Mouse (Mus musculus) gastrocnemius, adult 2 months (tissue): ENCODE measurements around the gene Vwa8. TPM values are rescaled to one million over a fixed set of nuclear protein-coding genes. Genes with fewer than 3 reads are reported as not detected.
"Not testable (repeated sequence)": the region's sequence is repeated elsewhere in the genome, so short reads cannot be mapped to it uniquely, and the experiment has no call there.

Source experiments
- DNase-seq: peaks from one replicate; pipeline ENCODE4 v3.0.0; 2022
- H3K27ac ChIP-seq: fragments of 200-600 bp; 2 replicates; pipeline ENCODE4 v1.8.1; 2022; ENCODE audit warnings: mild to moderate bottlenecking
- H3K4me3 ChIP-seq: fragments of 200-600 bp; 2 replicates; pipeline ENCODE4 v1.8.1; 2022; ENCODE audit warnings: mild to moderate bottlenecking, moderate library complexity
- CTCF ChIP-seq: fragments of 200-600 bp; IDR thresholded peaks from 2 replicates; pipeline ENCODE4 v1.8.1; 2022; ENCODE audit warnings: antibody characterized with exemption, mild to moderate bottlenecking, moderate library complexity
- intact Hi-C: fragments of 180-260 bp; cut with DNase I; formaldehyde crosslinking; loops from one replicate; pipeline ENCODE4 v1.15.1; 2025
- total RNA-seq, 2 experiments: library from RNA; stranded (reverse); gene quantifications; 2 replicates each; pipeline ENCODE4 v1.2.3; 2021

The Vwa8 gene
- total RNA-seq, 2 experiments from 2014 or later, result 64.5 to 83.1 TPM

DNA sequence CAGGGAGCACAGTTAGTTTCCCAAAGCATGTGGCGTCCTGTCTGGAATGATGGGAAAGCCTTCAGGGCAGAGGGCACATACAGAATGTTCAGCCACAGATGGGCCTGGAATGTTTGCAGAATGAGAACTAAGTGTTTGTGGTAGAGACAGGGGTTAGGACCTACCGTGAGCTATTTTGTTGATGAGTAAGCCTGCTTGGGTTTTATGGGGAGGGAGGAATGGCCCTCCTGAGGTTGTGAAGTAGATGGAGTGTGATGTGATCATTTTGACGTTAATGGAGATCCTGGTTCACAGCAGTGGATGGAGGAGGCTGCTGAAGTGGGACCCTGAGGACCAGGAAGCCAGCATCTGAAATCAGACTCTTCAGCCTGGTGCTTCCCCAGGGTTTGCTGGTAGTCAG, 86.9 kb downstream of the Vwa8 start:
- Histone ChIP-seq H3K4me3 (no peak overlapping the region), H3K27ac (no peak overlapping the region)
- intact Hi-C loops, result no loop called here
- DNase-seq, result no peak
- TF ChIP-seq CTCF, result no peak

DNA sequence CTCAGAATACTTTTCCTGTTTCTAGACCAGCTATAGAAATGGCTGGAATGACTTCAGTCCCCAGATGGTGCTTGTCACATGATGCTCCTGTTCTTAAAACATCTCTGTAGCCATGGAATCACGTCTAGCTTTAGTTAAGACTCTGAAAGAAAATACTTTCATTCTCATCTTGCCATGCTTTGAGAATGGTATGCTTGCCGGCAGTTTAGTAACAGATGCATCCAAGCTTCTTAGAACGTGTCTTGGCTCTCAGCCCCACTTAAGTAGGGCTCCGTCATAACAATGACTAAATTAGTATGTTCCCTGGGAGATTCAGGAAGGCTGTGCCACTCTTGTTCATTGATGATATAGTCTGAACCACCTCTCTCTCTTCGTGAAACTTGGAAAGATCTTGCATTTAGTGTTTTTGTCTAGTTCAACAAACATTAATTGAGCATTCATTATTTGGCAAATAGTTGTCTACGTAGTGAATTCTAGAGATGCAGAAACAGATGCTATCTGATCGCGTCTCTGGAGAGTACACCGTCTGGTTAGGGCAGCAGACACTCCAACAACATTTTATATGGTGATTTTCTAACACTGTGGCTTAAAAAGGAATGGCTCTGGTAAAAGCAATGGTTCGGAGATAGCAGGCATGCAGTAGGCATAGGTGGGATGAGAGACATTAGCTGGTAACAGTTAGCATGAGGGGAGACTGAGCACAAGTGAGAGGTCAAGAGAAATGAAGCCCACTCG, 93.1 kb downstream of the Vwa8 start:
- no peak for TF ChIP-seq CTCF
- intact Hi-C loops, result no loop called here
- Histone ChIP-seq H3K27ac (no peak overlapping the region), H3K4me3 (no peak overlapping the region)
- no peak for DNase-seq

DNA sequence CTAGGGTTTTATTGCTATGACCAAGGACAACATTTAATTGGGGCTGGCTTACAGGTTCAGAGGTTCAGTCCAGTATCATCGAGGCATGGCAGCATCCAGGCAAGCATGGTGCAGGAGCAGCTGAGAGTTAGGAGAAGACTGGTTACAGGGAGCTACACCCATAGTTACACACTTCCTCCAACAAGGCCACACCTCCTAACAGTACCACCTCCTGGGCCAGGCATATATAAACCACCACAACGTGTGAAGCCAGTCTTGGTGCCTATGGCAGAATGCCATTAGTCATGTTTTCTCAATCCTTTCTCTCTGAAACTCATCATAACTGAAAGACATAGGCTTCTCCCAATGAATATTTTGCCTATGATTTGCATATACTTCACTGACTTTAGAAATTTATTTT, 106.9 kb downstream of the Vwa8 start:
- intact Hi-C loops, result no loop called here
- no peak for DNase-seq
- no peak overlapping the region for H3K27ac ChIP-seq
- TF ChIP-seq CTCF, result no peak
- no peak overlapping the region for H3K4me3 ChIP-seq

DNA sequence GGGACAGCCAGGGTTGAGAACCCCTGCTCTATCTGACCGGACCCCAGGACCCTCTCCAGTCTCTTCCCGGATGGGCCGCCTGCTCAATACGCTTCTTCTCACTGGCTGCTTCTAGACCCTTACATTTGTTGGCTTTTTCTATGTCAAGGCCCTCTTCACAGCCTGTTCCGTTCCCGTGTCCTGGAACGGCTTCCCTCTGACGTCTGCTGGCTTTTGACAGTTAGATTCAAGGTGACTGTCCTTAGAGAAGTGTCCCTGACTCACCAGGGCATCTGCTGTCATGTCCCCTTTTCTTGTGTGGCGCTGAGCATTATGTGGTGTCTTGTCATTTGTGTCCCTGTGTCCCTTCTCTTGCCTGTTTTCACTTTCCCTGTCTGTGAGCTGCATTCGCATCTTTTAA, 121.8 kb downstream of the Vwa8 start:
- no peak for TF ChIP-seq CTCF
- no peak for DNase-seq
- Histone ChIP-seq H3K27ac (no peak overlapping the region), H3K4me3 (no peak overlapping the region)
- intact Hi-C loops, result no loop called here

DNA sequence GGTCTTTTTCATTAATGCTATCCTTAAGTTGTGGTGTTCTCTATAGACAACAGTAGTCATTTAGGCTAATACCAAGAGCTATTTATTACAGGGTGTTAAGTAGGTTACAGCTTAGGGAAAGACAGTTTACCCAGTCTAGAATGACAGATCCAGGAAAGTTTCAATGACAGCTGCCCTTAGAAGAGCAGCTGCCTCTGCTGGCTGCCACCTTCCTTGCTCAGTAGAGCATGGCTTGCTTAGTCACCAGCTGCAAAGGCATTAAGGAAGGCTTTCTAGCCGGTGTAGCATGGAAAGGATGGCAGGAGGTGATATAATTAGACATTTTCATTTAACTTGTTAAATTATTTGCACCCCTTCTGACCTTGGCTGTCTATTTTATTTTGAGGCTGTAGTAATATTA, 123.6 kb downstream of the Vwa8 start:
- H3K27ac ChIP-seq, result peak overlapping the region; percentile 61
- intact Hi-C loops, result no loop called here
- no peak for TF ChIP-seq CTCF
- peak; percentile 53 for DNase-seq
- no peak overlapping the region for H3K4me3 ChIP-seq

DNA sequence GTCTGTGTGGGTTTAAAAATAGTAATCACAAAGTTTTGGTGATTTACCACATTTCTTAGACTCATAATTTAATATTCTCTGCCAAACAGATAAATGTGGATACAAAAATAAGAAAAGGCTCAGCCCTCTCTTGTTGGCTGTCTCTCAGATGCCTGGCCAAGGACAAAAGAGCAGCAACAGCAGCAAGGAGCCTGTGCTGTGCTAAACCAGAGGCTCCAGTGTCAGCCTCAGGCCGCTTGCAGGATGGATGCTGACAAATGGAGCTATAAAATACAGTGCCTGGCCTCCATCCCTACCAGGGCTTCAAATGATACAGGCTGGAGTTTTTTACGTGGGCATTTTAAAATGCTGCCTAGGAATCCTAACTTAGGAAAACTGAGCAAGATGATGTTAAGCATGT, 134.3 kb downstream of the Vwa8 start:
- Histone ChIP-seq H3K27ac (no peak overlapping the region), H3K4me3 (no peak overlapping the region)
- intact Hi-C loops, result no loop called here
- TF ChIP-seq CTCF, result no peak
- DNase-seq, result no peak

DNA sequence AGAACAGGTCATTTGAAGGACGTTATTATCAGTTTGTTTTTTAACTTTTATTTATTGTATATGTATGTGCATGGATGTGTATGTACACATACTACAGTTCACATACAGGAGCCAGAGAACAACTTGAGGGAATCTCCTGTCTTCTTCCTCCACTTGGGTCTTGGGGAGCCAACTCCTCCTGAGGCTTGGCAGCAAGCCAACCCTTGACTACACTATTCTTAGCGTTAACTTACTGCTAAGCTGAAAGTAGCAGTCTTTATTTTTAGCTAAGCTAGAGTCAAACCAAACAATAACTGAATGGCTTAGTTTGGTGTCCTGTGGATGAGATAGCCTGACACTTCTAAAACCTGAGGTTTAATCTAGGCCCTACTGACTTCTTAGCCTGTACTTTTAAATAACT, 135.4 kb downstream of the Vwa8 start:
- Histone ChIP-seq H3K27ac (0 out of 2 replicates have a peak overlapping the region, but pooled peaks have one; percentile 0), H3K4me3 (no peak overlapping the region)
- no peak for TF ChIP-seq CTCF
- DNase-seq, result peak; percentile 45
- intact Hi-C loops, result no loop called here

DNA sequence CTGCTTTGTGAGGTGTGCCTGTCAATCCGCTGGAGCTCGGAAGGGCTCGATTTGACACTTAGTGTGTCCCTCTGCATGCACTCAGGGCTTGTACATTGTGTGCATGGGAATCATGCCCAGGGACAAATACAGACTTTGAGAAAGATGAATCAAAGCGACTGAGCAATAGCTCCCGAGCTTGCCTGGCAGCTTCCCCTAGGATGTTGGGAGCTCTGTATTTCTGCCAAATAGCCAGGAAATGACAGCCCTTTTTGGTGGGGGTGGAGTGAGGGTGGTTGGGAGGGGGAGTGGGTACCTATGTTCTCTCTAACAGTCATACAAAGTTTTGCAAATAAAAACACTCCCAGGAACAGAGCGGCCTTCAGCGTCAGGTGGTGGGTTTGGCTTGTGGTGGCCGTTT, 138.7 kb downstream of the Vwa8 start:
- TF ChIP-seq CTCF, result no peak
- DNase-seq, result no peak
- no peak overlapping the region for H3K4me3 ChIP-seq
- no peak overlapping the region for H3K27ac ChIP-seq
- intact Hi-C loops, result no loop called here

DNA sequence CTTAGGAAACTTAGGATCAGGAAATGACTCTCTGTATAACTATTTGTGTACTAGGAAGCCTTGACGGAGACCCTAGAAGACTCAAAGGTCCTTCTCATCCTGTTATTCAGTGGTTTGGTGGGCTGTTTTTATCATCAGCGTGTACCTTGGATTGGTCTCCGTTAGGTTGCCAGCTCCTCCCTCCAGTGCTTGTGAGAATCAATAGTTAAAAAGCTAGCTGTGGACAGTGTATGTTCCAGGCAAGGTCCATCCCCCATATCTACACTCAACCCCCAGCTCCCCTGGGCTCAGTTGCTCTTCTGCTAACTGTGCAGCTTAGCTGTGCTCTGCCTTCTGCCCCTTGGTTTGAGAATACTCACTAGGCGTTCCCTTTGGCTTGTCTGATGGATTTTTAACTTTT, 143.6 kb downstream of the Vwa8 start:
- intact Hi-C loops, result no loop called here
- no peak for DNase-seq
- no peak for TF ChIP-seq CTCF
- no peak overlapping the region for H3K4me3 ChIP-seq
- no peak overlapping the region for H3K27ac ChIP-seq

DNA sequence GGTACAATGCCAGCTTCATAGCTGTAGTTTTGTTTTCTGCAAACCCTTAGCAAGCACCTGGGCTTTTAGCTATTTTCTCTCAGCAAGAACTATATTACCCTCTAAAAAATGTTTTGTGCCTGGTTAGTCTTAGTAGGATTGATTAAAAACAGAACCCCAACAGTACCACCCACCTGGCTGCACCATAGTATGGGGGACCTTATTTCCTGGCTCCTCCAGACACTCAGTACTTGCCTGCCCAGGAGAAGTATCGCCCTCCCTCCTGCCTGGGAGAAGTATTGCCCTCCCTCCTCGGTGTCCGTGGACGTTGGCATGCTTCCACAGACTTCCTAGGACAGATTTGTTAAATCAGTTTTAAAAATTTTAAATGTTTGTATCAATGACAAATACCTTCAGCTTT, 144.7 kb downstream of the Vwa8 start:
- no peak overlapping the region for H3K4me3 ChIP-seq
- intact Hi-C loops, result no loop called here
- DNase-seq, result no peak
- H3K27ac ChIP-seq, result no peak overlapping the region
- TF ChIP-seq CTCF, result no peak

DNA sequence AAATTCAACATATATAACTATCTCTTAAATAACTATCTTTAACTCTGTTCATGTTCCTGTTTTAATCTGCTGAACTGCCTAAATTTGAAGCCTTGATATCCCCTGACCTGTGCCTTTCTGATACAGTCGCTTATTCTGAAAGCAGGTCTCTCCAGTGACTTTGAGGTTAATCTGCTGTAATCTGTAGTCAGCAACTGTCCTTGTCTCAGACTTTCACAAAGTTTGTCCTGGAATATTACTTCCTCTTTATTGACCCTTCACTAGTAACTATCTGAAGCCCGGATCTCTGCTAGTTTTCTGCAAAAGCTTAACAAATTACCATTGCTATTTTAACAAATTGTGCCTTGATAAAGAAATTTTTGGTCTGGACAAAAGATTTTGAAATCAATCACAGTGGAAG, 147.5 kb downstream of the Vwa8 start:
- H3K4me3 ChIP-seq, result no peak overlapping the region
- TF ChIP-seq CTCF, result no peak
- no peak for DNase-seq
- H3K27ac ChIP-seq, result no peak overlapping the region
- intact Hi-C loops, result no loop called here

DNA sequence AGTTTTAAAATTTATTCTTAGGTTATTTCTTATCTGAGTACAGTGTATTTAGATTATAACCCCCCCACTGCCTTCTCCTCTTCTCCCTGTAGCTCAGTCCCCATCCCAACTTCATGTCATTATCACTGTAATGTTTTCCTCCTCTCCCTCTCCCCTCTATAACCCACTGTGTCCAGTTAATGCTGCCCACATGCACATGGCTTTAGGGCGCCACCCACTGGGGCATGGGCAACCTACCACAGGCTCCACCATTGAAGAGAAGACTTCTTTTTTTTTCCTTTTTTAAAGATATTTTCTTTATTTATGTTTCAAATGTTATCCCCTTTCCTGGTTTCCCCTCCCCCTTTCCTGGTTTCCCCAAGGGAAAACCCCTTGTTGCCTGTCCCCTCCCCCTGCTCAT, 154.7 kb downstream of the Vwa8 start:
- peak; percentile 56 for DNase-seq
- intact Hi-C loops, result no loop called here
- no peak overlapping the region for H3K4me3 ChIP-seq
- peak; percentile 70 for TF ChIP-seq CTCF
- no peak overlapping the region for H3K27ac ChIP-seq

DNA sequence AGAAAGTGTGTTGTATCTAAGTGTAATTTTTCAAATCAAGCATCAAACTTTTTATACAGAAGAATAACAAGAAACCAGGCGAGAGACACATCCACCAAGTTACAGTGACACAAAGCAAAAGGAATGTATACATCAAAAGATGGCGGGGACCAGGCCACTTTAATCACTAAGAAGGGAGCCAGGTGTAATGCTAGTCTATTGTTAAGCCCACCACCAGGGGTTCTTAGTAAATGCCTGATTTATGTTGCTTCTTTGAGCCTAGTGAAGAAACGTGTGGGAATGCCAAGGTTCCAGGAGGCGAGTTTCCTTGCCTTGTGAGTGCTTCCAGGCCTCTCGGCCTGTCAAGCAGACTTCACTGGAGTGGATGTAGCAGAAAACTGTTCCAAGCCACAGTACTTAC, 168.9 kb downstream of the Vwa8 start:
- H3K4me3 ChIP-seq, DNase-seq, H3K27ac ChIP-seq, intact Hi-C loops: not testable (repeated sequence)

DNA sequence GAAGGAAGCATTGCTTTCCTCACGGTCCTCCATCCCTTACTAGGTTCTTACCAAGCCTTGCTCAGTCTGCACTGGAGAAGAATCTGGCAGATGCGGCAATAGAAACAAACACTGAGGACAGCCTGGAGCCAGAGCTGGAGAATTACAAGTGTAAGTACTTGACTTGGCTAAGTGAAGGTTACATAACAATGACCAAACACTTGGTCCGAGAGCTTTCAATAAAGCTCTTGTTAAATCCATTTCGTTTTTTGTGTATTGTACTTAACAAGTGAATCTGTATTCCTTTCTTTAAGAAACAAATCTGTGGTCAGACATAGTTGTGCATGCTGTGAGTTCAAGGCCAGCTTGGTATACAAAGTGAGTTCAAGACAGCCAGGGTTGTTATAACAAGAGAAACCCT, 169.7 kb downstream of the Vwa8 start:
- DNase-seq, result no peak
- TF ChIP-seq CTCF, result no peak
- Histone ChIP-seq H3K27ac (no peak overlapping the region), H3K4me3 (no peak overlapping the region)
- intact Hi-C loops, result no loop called here

DNA sequence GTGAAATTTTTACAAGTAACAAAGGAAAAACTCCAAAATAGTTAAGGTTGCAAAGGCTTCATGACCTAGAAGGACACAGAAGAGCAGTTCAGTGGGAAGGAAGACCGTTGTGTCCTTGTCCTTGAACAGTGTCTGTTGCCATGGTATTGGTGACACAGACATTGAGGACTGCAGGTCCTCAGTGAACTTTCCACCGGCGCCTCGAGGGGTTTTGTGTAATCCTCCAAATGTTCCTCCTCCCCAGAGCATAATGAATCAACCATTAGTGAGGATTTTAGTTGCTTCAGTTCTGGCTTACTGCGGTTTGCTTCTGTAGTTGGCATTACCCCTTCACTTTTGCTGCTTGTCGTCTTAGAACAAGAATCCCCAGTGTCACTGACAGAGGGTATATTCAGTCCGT, 172.9 kb downstream of the Vwa8 start:
- Histone ChIP-seq H3K27ac (no peak overlapping the region), H3K4me3 (no peak overlapping the region)
- intact Hi-C loops, result no loop called here
- no peak for DNase-seq
- TF ChIP-seq CTCF, result no peak
